ENCODE assay signal across 8 mouse cellular contexts in genomic region chr1:191325726-191326232, GRCm38 (mm10). TPM values are rescaled to one million over a fixed set of nuclear protein-coding genes. Genes with fewer than 3 reads are reported as not detected.
DNase-seq lines count a peak whose midpoint lies in the region; ATAC-seq and TF ChIP-seq lines count a peak whose summit lies in the region.

Gene Tmem206 (plus strand): TSS chr1:191325912.

- H3K27me3 ChIP-seq in MEL (ENCODE audit: control insufficient read depth in 1 of 2, insufficient read depth in 2 of 2, low read length in 2 of 2), result no peaks in the 10 kb centered on the region
- no peaks in the 10 kb centered on the region for H3K27me3 ChIP-seq in cerebellum, adult 2 months (ENCODE audit: control insufficient read depth, insufficient read depth, low read length)
- H3K27me3 ChIP-seq in hindbrain, embryonic 10.5 days (ENCODE audit: insufficient read depth, poor library complexity, severe bottlenecking), result 0 out of 2 replicates have a peak, but pooled peaks cover 10% of the 10 kb centered on the region
- no peaks in the 10 kb centered on the region for H3K27me3 ChIP-seq in lung, postnatal 0 days (replicated peaks; ENCODE audit: insufficient read depth, low read length)

- H3K36me3 ChIP-seq in MEL (ENCODE audit: control insufficient read depth in 1 of 2, insufficient read depth in 2 of 2, low read length in 2 of 2), result peaks cover 0 to 23% of the 10 kb centered on the region in 2 experiments; a peak in 3 of 4 replicates
- H3K36me3 ChIP-seq in hindbrain, embryonic 10.5 days, result peaks cover 23% of the 10 kb centered on the region
- no peaks in the 10 kb centered on the region for H3K36me3 ChIP-seq in lung, postnatal 0 days (ENCODE audit: insufficient read depth, low read length)

- peak within 1 kb of the TSS; percentile 75 for H3K9ac ChIP-seq in MEL (ENCODE audit: control insufficient read depth, low read depth, low read length, poor library complexity, severe bottlenecking)
- H3K9ac ChIP-seq in lung, postnatal 0 days (replicated peaks; ENCODE audit: low read depth), result peak within 1 kb of the TSS; percentile 48

- peak in 1 of 2 experiments; percentile 27; a peak in 1 of 4 replicates for TF ChIP-seq EP300 in MEL (IDR thresholded peaks at IDR 0.05; ENCODE audit: low read depth in 1 of 2, low read length in 2 of 2)
- TF ChIP-seq EP300 in lung, postnatal 0 days (IDR thresholded peaks at IDR 0.05), result no peak

- peak within 1 kb of the TSS; percentile 100 for H3K4me2 ChIP-seq in lung, postnatal 0 days (replicated peaks; ENCODE audit: low read depth, low read length)

- DNase-seq in MEL (ENCODE audit: low read depth, low spot score), result peak; percentile 99
- DNase-seq in cerebellum, adult 2 months, result peak; percentile 94 to 96
- peak; percentile 95 for DNase-seq in forelimb bud, embryonic 11.5 days (ENCODE audit: low read depth, low spot score)
- DNase-seq in hindbrain, embryonic 10.5 days (ENCODE audit: low spot score), result peak; percentile 96
- DNase-seq in layer of hippocampus, adult 9-11 months, result peak; percentile 95
- peak; percentile 97 for DNase-seq in lung, postnatal 0 days (ENCODE audit: low spot score)
- peak; percentile 93 for DNase-seq in ovary, postnatal 14 days (ENCODE audit: low spot score)
- DNase-seq in thymus, postnatal 14 days, result peak; percentile 97

- no peak for TF ChIP-seq CTCF in MEL (IDR thresholded peaks at IDR 0.05 in 2 of 3, conservative IDR thresholded peaks at IDR 0.05 in 1 of 3; ENCODE audit: control insufficient read depth in 1 of 3, insufficient read depth in 1 of 3, low read depth in 2 of 3, low read length in 3 of 3, poor library complexity in 1 of 3, severe bottlenecking in 1 of 3)
- TF ChIP-seq CTCF in cerebellum, adult 2 months (IDR thresholded peaks at IDR 0.05; ENCODE audit: borderline replicate concordance, insufficient read depth, low read depth, low read length), result no peak
- TF ChIP-seq CTCF in lung, postnatal 0 days (IDR thresholded peaks at IDR 0.05), result peak; percentile 23

- H3K4me1 ChIP-seq in MEL (ENCODE audit: control insufficient read depth in 1 of 2, insufficient read depth in 2 of 2, low read length in 2 of 2), result peaks cover 13 to 31% of the 10 kb centered on the region in 2 experiments
- H3K4me1 ChIP-seq in cerebellum, adult 2 months (ENCODE audit: control insufficient read depth, insufficient read depth, low read length), result peaks cover 9% of the 10 kb centered on the region; the same call in 1 of the 2 replicates
- peaks cover 33% of the 10 kb centered on the region for H3K4me1 ChIP-seq in hindbrain, embryonic 10.5 days (replicated peaks)
- H3K4me1 ChIP-seq in lung, postnatal 0 days (ENCODE audit: insufficient read depth, low read depth, low read length), result 0 out of 2 replicates have a peak, but pooled peaks cover 3% of the 10 kb centered on the region

- H3K27ac ChIP-seq in MEL (ENCODE audit: control insufficient read depth, low read depth, low read length), result peak within 1 kb of the TSS; percentile 41
- peak within 1 kb of the TSS; percentile 77 for H3K27ac ChIP-seq in cerebellum, adult 2 months (ENCODE audit: insufficient read depth, low read length)
- H3K27ac ChIP-seq in hindbrain, embryonic 10.5 days, result peak within 1 kb of the TSS; percentile 95
- peak within 1 kb of the TSS; percentile 58 for H3K27ac ChIP-seq in lung, postnatal 0 days (ENCODE audit: low read length)

- peak; percentile 95 to 98 for TF ChIP-seq POLR2A in MEL (IDR thresholded peaks at IDR 0.05; ENCODE audit: control insufficient read depth in 1 of 2, insufficient read depth in 1 of 2, low read depth in 1 of 2, low read length in 2 of 2, poor library complexity in 1 of 2)
- TF ChIP-seq POLR2A in cerebellum, adult 2 months (IDR thresholded peaks at IDR 0.05; ENCODE audit: borderline replicate concordance, insufficient read depth, low read length), result peak; percentile 93

- H3K4me3 ChIP-seq in MEL (ENCODE audit: control insufficient read depth in 1 of 2, insufficient read depth in 1 of 2, low read depth in 2 of 2, low read length in 2 of 2), result peak within 1 kb of the TSS; percentile 70 to 81
- H3K4me3 ChIP-seq in cerebellum, adult 2 months (replicated peaks; ENCODE audit: insufficient read depth, low read depth, low read length), result peak within 1 kb of the TSS; percentile 95
- H3K4me3 ChIP-seq in hindbrain, embryonic 10.5 days, result peak within 1 kb of the TSS; percentile 92
- H3K4me3 ChIP-seq in lung, postnatal 0 days (ENCODE audit: low read depth, low read length), result peak within 1 kb of the TSS; percentile 66

- no peaks in the 10 kb centered on the region for H3K9me3 ChIP-seq in MEL (replicated peaks; ENCODE audit: insufficient read depth, low read length)
- H3K9me3 ChIP-seq in hindbrain, embryonic 10.5 days, result no peaks in the 10 kb centered on the region
- no peaks in the 10 kb centered on the region for H3K9me3 ChIP-seq in lung, postnatal 0 days (ENCODE audit: low read length)

- H3K79me2 ChIP-seq in MEL (ENCODE audit: control insufficient read depth, insufficient read depth, low read length, poor library complexity), result peaks cover 18% of the 10 kb centered on the region

- ATAC-seq in lung, postnatal 0 days, result peak; percentile 98

- WGBS in cerebellum, adult 2 months, result under 1% methylated on average over 42 of the region's 42 CpGs
- under 1% methylated on average over 42 of the region's 42 CpGs for WGBS in hindbrain, embryonic 10.5 days
- under 1% methylated on average over 39 of the region's 42 CpGs for WGBS in lung, postnatal 0 days

- no peak for TF ChIP-seq RAD21 in MEL (IDR thresholded peaks at IDR 0.05; ENCODE audit: low read depth, low read length)

TF ChIP-seq in MEL, 35 proteins besides CTCF, POLR2A, EP300 and RAD21:
- peak; percentile 75 for TF ChIP-seq TCF12 (IDR thresholded peaks at IDR 0.05; ENCODE audit: low read depth, low read length)
- TF ChIP-seq UBTF (IDR thresholded peaks at IDR 0.05; ENCODE audit: borderline replicate concordance, insufficient read depth, low read depth, low read length), result no peak
- TF ChIP-seq GABPA (IDR thresholded peaks at IDR 0.05; ENCODE audit: low read depth, low read length), result no peak
- TF ChIP-seq ZKSCAN1 (IDR thresholded peaks at IDR 0.05; ENCODE audit: low read depth, low read length), result no peak
- peak; percentile 90 for TF ChIP-seq SIN3A (IDR thresholded peaks at IDR 0.05; ENCODE audit: low read length)
- peak; percentile 94 for TF ChIP-seq KAT2A (conservative IDR thresholded peaks at IDR 0.05; ENCODE audit: low read depth, low read length)
- TF ChIP-seq NRF1 (IDR thresholded peaks at IDR 0.05; ENCODE audit: insufficient read depth, low read depth, low read length, poor library complexity, severe bottlenecking), result peak; percentile 100
- TF ChIP-seq GATA1 (IDR thresholded peaks at IDR 0.05; ENCODE audit: low read depth, low read length), result peak; percentile 31; the same call in 1 of the 2 replicates
- TF ChIP-seq MAZ (IDR thresholded peaks at IDR 0.05; ENCODE audit: low read depth, low read length), result peak; percentile 76; the same call in 1 of the 2 replicates
- 0 out of 2 replicates have a peak, but pooled peaks have one; percentile 80 for TF ChIP-seq E2F4 (IDR thresholded peaks at IDR 0.05; ENCODE audit: borderline replicate concordance, low read depth, low read length)
- TF ChIP-seq ZMIZ1 (IDR thresholded peaks at IDR 0.05; ENCODE audit: low read depth, low read length), result peak; percentile 97
- TF ChIP-seq MYB (IDR thresholded peaks at IDR 0.05; ENCODE audit: low read depth, low read length), result no peak
- 0 out of 2 replicates have a peak, but pooled peaks have one; percentile 18 for TF ChIP-seq CHD2 (IDR thresholded peaks at IDR 0.05; ENCODE audit: low read length)
- peak; percentile 90 for TF ChIP-seq MYC (IDR thresholded peaks at IDR 0.05; ENCODE audit: low read depth, low read length)
- peak; percentile 81 for TF ChIP-seq ETS1 (IDR thresholded peaks at IDR 0.05; ENCODE audit: low read depth, low read length)
- TF ChIP-seq ELF1 (IDR thresholded peaks at IDR 0.05; ENCODE audit: low read depth, low read length), result peak; percentile 85
- no peak for TF ChIP-seq MEF2A (IDR thresholded peaks at IDR 0.05; ENCODE audit: extremely low read depth, insufficient replicate concordance, low read depth, low read length, poor library complexity, severe bottlenecking)
- no peak for TF ChIP-seq POLR2AphosphoS5 (IDR thresholded peaks at IDR 0.05; ENCODE audit: borderline replicate concordance, low read depth, low read length)
- peak; percentile 92 for TF ChIP-seq MAX (IDR thresholded peaks at IDR 0.05; ENCODE audit: low read length)
- peak; percentile 41; the same call in 1 of the 2 replicates for TF ChIP-seq ZNF384 (IDR thresholded peaks at IDR 0.05; ENCODE audit: low read depth, low read length)
- TF ChIP-seq TBP (IDR thresholded peaks at IDR 0.05; ENCODE audit: low read depth, low read length), result peak; percentile 89
- 0 out of 2 replicates have a peak, but pooled peaks have one; percentile 42 for TF ChIP-seq USF1 (IDR thresholded peaks at IDR 0.05; ENCODE audit: low read depth, low read length)
- peak; percentile 99 for TF ChIP-seq HCFC1 (IDR thresholded peaks at IDR 0.05; ENCODE audit: low read depth, low read length)
- TF ChIP-seq POLR2AphosphoS2 (IDR thresholded peaks at IDR 0.05; ENCODE audit: low read length), result peak; percentile 90
- TF ChIP-seq NELFE (IDR thresholded peaks at IDR 0.05; ENCODE audit: low read depth, low read length), result peak; percentile 98
- peak; percentile 78; the same call in 1 of the 2 replicates for TF ChIP-seq MXI1 (IDR thresholded peaks at IDR 0.05; ENCODE audit: low read depth, low read length)

RNA-seq across cellular contexts. Expression of gene Tmem206, which starts in this region (rescaled TPM):
- total RNA-seq in MEL (2012; rRNA removed), result 12.4 and 14.3 TPM in 2 replicates
- 10 to 100 TPM in 1 of 2 experiments, not detected in 1; 16.2 TPM for polyA plus RNA-seq in MEL (2012; ENCODE audit: insufficient read depth in 1 of 2, insufficient read length in 2 of 2, low read depth in 1 of 2, low replicate concordance in 2 of 2, missing spikeins in 1 of 2)
- polyA plus RNA-seq in cerebellum, adult 2 months (2012; rRNA removed), result 11.5 and 13.4 TPM in 2 replicates
- polyA plus RNA-seq in hindbrain, embryonic 10.5 days (2016; fragmentation: Nextera tagmentation; extraction: Ambion mirVana), result 30.5 and 36.6 TPM in 2 replicates
- 13.1 and 14.7 TPM in 2 replicates for polyA plus RNA-seq in lung, postnatal 0 days (2015; fragmentation: Nextera tagmentation; extraction: Ambion mirVana)

Comparison
In these comparisons a context has a peak if more than half of its experiments do, and no peak if none do; other contexts are left out.
1. Peak in every context shown above with its lines: DNase-seq, ATAC-seq, H3K4me3 ChIP-seq and H3K27ac ChIP-seq.
2. H3K27ac ChIP-seq: peak in every context shown above with its lines; median percentile 95 in hindbrain, embryonic 10.5 days; 77 in cerebellum, adult 2 months; 58 in lung, postnatal 0 days; 41 in MEL.